Mouse (Mus musculus) brain, embryonic 14.5 days (tissue): ENCODE data around the gene Zbtb45. TPM values are rescaled to one million over a fixed set of nuclear protein-coding genes. Genes with fewer than 3 reads are reported as not detected.

Source experiments
- DNase-seq: peaks from one replicate; pipeline ENCODE4 v3.0.0-alpha.2; 2011; ENCODE audit warnings: low read depth
- CTCF ChIP-seq: fragments of 200-500 bp; IDR thresholded peaks from 2 replicates; pipeline ENCODE4 v1.5.1; 2012; ENCODE audit warnings: inconsistent platforms, mild to moderate bottlenecking, moderate library complexity, borderline replicate concordance; ENCODE audit not compliant: insufficient read depth, insufficient read length; ENCODE audit errors: extremely low read depth
- POLR2A ChIP-seq: fragments of 200-500 bp; IDR thresholded peaks from 2 replicates; pipeline ENCODE4 v1.6.1; 2012; ENCODE audit warnings: mild to moderate bottlenecking, inconsistent platforms, borderline replicate concordance; ENCODE audit not compliant: poor library complexity, insufficient read depth, insufficient read length, severe bottlenecking; ENCODE audit errors: extremely low read depth
- polyA plus RNA-seq: library from polyadenylated mRNA; depleted of rRNA; stranded (reverse); fragments of >200 nt; gene quantifications from 2 replicates; pipeline ENCODE4 v1.2.3, GENCODE M21; 2012; rRNA removed

Zbtb45 gene
- polyA plus RNA-seq: 54.8 and 54.9 TPM in 2 replicates

DNA sequence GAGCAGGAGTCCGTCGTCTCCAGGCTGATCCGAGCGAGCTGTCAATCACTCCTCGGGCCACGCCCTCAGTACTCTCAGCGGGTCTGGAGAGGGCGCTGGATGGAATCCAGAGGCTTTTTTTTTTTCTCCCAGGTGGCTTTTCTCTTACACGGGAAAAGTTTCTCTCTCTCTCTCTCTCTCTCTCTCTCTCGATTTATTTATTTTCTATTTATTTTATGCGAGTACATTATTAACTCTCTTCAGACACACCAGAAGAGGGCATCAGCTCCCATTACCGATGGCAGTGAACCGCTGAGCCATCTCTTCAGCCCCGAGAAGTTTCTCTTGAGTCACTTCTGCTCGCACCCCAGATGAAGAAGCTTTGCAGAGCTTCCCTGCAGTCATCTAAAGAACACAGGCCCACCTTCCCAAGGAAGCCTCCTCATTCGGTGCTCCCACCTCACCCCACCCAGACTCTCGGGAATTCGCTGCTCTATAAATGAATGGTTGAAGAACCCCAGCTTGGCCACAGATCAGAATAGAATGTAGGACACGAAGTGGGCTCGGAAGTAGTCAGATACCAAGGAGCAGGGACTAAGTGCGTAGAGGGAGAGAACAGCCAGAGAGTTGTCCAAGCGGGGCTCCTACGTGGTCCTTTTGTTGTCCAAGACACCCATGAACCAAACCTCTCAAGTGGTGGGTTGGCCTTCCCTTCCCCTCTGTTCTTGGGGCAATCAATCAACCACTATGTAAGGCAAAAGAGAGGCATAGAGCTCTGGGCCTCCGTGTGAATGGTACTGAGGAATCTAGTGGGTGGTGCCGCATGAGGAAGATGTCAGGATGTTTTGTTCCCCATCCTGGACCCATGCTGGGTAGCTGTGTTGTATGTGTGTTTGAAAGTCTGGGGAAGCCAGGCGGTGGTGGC is at the start of gene Zbtb45:
TSS of gene Zbtb45 (minus strand) at position 30 of the 904 bp plus-strand sequence.
- DNase-seq: no peak

DNA sequence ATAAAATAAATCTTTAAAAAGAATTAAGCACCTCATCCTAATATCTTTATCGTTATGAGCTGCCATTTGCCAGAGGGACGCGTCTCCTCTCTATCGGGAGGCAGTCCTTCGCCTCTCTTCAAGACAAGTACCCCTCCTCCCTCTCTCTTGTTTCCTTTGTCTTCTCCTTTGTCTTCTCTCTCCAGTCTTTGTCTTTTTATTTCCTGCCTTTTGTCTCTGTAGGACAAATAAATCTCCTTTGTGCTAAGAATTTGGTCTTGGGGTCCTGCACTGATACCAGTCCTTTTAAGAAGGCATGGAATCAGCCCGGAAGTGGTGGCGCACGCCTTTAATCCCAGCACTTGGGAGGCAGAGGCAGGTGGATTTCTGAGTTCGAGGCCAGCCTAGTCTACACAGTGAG is 49.7 kb upstream of the Zbtb45 start:
- no peak for DNase-seq
- TF ChIP-seq CTCF: no peak
- no peak for TF ChIP-seq POLR2A

More for the DNA sequence above, at the start of gene Zbtb45:
- TF ChIP-seq POLR2A (no peak), CTCF (no peak)

DNA sequence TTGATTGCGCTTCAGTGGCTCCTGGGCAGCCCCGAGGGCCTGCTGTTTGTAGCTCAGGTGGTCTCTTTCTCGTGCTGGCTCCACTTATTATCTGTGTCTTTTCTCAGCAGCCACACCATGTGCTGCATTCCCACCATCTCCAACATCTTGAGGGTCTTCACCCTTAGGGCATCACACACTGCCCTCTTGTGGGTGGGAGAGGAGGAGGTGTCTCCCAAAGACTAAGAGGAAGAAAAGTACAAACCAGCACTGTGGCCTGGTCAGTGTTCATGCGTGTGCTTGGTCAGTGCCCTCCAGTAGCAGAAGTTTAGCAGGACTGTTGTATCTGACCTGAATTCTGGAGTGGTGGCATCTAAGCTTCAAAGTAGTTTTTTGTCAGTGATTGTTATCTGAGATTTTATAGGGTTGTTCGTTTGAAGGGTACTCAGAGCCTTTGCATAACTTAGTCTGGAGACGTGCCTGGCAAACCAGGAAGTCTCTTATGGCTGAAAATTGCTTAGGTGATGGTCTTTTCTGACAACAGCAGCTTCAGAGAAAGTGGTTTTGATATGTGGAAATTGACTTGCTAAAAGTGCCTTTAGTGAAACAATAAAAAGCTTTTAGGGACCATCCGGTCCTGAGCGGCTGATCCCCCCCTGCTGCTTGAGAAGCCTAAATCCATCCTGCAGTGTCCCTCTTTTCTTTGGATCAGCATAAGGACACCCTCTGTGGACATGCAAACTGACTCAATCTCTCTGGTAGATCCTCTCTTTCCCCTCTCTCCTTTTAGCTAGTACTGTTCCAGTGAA is 47.3 kb upstream of the Zbtb45 start:
- no peak for DNase-seq
- TF ChIP-seq POLR2A: no peak
- TF ChIP-seq CTCF: peak; percentile 24; the same call in 1 of the 2 replicates

DNA sequence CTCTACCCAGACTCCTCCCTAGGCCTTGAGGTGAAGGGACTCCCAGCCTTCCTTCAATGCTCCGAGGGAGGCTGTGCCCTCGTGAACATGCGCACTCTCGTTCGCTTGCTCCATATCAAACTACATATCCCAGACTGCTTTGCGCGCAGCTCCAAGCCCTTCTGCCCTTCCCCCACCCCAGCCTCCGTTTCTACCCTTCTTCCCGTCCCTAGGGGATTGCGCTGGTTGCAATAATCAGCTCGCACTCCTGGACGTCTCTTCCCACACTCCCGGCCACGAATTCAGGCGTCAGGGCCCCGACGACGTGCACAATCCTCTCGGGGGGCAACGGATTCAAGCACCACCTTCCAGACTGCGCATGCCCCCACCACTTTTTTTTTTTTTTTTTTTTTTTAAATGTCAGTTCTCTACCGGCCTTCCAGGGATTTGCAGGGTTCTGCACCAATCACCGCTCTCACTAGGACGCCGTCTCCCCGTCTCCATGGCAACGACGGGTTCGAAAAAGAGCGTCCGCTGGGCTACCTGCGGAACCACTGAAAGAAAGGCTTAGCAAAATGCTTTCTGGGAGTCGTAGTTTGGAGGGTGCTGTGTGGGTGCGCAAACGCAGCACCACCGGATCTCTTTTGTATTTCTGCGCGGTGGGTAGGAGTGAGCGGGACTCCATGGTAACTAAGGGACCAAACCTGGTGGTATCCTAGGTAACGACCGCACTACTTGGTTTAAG is 44.6 kb upstream of the Zbtb45 start, which contains the start of gene Mzf1:
TSS of gene Mzf1 (minus strand) at position 478 of the 724 bp plus-strand sequence.
- TF ChIP-seq CTCF: no peak
- TF ChIP-seq POLR2A: peak; percentile 61; the same call in 1 of the 2 replicates
- DNase-seq: peak; percentile 100

DNA sequence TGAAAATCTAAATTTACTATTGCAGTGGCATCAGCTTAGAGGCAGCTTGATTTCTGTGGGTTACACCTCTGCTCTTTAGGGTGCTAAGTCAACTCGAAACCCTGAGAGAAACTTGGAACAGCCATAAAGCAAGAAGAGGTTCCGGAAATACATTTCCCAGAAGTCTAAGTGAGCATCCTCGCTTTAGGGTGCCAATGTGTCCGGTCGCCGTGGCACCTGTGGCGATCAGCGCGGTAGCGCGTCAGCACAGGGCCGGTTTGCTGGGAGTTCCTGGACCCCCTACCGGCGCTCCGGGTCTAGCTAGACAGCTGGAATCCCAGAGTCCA is 44.1 kb upstream of the Zbtb45 start:
- no peak for DNase-seq
- TF ChIP-seq POLR2A (no peak), CTCF (no peak)

DNA sequence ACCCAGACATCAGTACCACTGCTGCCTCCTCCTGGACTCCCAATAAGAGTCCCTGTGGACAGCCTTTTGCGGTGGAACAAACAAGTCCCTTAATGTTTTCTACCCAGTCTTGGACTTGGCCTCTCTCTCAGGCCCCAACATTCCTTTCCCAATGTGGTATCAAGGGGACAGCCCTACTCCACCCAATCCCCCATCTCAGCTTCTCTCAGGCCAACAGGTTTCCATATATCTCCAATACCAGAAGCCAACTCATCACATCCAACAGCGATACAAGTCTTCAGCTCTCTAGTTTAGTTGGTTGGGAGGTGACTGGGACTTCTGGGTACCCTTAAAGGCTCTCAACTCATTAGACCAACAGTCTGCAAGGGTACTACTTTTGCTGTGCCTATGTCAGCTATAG is 43.7 kb upstream of the Zbtb45 start:
- TF ChIP-seq POLR2A (no peak), CTCF (no peak)
- no peak for DNase-seq

DNA sequence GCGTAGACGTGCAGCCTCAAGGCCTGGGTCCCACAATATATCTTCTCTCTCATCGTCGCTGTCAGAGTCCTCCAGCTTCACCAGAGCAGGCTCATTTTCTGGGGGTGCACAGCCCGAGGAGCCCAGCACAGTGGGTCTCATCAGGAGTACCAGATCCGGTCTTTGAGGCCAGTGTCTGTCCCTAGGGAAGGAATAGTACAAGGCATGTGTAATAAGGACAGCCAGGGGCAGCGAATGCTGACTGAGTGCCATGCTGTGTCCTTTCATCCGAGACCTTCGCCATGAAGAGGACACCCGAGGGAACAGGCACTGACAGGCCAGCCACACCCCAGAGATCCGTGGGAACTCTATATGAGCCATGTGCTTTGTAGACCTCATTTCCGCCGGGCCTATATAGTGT is 43.2 kb upstream of the Zbtb45 start:
- TF ChIP-seq POLR2A (no peak), CTCF (no peak)
- DNase-seq: no peak

DNA sequence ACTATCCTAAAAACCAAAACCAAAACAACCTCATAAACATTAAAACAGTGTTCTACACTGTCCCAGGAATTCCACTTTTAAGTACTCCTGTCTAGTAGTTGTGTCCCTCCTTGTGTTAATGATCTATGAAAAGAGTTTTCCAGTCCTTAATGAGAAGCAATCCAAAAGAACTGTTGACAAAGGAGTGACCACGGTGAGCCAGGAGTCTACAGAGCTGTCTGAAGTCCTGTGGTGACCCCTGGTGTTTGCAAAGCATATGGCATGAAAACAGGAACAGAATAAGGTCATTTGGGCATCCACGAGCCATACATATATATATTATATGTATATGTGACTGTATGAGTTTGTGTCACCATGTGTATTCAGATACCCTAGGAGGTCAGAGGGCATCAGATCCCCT is 36.2 kb upstream of the Zbtb45 start:
- peak; percentile 79 for DNase-seq
- TF ChIP-seq CTCF (peak; percentile 67; the same call in 1 of the 2 replicates), POLR2A (no peak)

DNA sequence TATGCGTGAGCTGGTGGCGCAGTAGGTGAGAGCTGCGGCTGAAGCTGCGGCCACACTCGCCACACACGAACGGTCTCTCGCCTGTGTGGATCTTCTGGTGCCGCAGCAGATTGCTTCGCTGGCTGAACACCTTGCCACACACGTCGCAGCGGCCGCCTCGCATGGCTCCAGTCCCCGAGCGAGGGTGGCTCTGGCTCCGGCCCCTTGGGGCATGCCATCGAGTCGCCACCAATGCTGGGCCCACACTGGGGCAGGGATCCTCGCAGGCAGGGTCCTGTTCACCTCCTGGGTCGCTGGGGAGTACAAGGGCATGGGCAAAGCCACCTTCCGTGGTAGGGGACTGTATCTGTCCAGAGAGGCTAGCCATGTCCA is 34.4 kb upstream of the Zbtb45 start:
- DNase-seq: no peak
- TF ChIP-seq POLR2A (no peak), CTCF (no peak)

DNA sequence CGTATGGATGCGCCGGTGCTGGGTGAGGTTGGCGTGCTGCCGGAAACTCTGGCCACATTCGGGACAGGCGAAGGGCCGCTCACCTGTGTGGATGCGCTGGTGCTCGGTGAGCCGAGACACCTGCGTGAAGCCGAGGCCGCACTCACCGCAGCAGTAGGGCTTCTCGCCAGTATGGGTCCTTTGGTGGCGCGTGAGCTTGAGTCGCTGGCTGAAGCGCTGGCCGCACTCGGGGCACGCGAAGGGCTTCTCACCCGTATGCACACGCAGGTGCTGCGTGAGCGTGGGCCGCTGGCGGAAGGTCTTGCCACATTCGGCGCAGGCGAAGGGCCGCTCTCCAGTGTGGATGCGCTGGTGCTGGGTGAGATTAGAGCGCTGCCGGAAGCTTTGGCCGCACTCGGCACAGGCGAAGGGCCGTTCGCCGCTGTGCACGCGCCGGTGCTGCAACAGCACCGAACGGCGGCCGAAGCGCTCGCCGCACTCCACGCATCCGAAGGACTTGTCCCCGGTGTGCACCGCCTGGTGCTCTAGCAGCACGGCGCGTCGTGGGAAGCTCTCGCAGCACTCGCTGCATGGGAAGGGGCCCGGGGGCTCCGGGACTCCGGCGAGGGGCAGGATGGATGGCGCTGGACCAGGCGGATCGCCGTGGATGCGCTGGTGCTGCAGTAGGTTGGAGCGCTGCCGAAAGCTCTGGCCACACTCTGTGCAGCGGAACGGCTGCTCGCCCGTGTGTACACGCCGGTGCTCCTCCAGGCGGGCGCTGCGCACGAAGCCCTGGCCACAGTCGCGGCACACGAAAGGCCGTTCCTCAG is 33.8 kb upstream of the Zbtb45 start:
- TF ChIP-seq CTCF: no peak
- TF ChIP-seq POLR2A: no peak
- peak; percentile 66 for DNase-seq

DNA sequence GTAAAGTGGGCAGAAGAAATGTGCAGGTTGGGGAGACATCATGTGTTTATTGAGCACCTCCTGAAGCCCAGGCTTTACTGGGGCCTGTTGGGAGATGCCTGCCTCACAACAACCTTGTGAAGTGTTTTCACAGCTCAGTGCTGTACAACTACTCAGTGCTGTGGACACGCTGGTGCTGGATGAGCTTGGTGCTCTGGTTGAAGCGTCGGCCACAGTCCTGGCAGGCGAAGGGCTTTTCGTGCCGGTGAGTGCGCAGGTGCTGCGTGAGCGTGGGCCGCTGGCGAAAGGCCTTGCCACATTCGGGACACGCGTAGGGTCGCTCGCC is 33.2 kb upstream of the Zbtb45 start:
- no peak for TF ChIP-seq POLR2A
- no peak for TF ChIP-seq CTCF
- no peak for DNase-seq

DNA sequence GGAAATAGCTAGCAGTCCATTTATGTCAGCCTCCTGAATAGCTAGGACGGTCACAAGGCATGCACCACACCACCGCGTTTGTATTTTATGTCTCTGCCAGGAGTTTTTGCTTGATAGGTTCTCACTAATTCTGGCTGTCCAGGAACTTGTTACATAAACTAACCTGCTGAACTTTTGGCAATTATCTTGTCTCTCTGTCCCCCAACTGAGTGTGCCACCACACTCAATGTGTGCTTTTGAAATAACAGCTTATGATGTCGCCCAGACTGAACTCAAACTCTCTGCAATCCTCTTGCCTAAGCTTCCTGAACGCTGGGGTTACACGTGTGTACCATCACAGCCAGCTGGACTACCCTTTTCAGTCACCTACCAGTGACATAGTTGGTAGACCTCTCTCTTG is 32.7 kb upstream of the Zbtb45 start:
- TF ChIP-seq POLR2A: no peak
- no peak for TF ChIP-seq CTCF
- no peak for DNase-seq

DNA sequence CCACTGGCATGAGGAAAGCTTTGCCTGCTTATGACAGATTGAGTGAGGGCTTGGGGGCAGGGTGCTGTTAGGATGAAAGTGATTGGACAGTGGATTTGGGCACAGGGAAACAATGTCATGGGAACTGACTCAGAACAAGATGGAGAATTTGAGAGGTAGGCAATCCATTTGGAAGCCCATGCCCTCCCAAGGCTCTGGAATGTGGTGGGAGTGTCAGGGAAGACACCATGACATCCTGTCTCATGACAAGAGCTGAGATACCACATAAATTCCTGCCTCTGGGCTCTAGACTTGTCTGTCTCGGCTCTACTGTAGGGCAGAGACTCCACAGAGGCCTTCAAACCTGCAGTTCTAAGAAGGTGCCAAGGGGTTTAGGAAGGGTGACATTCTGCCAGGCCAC is 31.4 kb upstream of the Zbtb45 start:
- no peak for DNase-seq
- TF ChIP-seq POLR2A: no peak
- no peak for TF ChIP-seq CTCF

DNA sequence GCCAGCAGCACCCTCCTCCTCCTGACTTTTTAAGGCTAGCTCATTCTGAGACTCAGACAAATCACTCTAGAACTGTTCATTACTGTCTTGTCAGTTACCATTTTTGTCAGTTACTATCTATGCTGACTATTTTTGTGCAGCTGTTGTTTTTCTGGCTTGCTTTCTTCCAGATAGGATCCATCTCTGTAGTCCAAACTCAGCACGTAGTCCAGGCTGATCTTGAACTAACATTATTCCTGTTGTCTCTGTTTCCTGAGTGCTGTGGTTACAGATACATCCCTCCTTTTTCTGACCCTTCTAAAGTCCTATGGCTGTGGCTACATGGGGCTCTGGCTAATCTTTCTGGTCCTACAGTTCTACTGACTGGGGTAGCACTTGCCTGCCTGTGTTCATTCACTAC is 29.3 kb upstream of the Zbtb45 start:
- DNase-seq: no peak
- TF ChIP-seq CTCF: no peak
- TF ChIP-seq POLR2A: no peak
